Mouse (Mus musculus) ZHBTc4 (cell line): ENCODE data around the gene Dpysl5.
"Not testable (repeated sequence)": the region's sequence is repeated elsewhere in the genome, so short reads cannot be mapped to it uniquely, and the experiment has no call there.

Source experiments
- DNase-seq: peaks from one replicate; pipeline ENCODE4 v3.0.0-alpha.2; 2011; ENCODE audit warnings: low read depth, low spot score

The Dpysl5 gene

DNA sequence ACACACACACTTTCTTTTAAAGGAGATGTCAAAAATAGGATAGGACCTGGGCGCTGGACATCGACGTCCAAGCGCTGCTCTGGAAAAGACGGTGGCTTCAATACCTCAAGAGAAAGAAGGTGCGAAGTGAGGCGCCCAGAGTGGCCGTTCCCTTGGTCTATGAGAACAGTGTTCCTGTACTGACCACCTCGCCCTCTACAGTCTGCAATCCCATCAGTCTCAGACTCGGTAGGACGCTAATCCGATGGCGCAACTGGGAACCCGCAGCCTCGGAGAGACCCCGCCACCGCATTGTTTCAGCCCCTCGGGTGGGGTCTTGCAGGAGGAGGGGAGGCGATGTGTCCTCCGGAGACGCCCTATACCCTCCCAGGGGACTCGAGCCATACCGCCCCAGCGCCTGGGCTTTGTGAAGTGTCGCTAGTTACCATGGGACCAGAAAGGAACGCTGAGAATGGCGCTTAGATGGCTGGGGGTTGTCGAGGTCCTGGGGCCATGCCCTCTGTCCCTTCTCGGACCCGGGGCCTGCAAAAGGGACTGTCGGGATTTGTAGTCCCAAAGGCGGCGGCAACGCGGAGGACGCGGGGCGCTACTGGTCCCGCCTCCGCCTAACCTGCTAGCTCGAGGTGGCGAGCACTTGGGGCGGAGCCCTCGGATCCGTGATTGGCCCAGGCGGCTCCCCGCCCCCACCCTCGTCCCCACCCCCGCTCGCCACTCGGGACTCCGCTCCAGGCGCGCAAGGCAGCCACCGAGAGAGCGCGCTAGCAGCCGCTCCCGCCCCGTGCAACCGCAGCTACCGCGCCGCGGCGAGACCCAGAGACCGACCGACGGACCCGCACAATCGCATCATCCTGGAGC, at the start of gene Dpysl5:
Gene Dpysl5 (plus strand): TSS at position 418 of the 855 bp plus-strand sequence.
- peak; percentile 95 for DNase-seq

GRCm38 (mm10) chr5:30665360-30665759, 46.0 kb upstream of the Dpysl5 start:
- no peak for DNase-seq

DNA sequence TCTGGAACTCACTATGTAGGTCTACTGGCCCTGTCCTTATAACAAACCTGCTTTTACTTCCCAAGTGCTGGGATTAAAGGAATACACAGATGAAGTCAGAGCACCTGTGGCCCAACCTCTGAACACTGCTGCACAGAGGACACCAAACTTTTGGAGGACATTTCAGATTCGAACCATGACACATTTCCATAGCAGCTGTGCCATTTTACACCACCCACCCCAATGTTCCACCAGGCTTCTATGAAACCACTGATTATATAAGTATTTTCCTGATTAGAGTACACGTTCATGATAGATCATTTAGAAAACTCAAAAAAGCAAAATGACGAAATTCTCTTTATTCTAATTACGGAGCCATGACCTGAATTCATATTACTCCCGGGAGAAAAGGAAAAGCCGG, 45.4 kb upstream of the Dpysl5 start:
- DNase-seq = no peak

- peak; percentile 97 for DNase-seq
Observed at GRCm38 (mm10) chr5:30666391-30667195, 44.8 kb upstream of the Dpysl5 start, which contains the start of gene Cenpa. Cenpa (plus strand) TSS chr5:30666777.

GRCm38 (mm10) chr5:30667215-30667614, 44.1 kb upstream of the Dpysl5 start:
- DNase-seq = no peak

DNA sequence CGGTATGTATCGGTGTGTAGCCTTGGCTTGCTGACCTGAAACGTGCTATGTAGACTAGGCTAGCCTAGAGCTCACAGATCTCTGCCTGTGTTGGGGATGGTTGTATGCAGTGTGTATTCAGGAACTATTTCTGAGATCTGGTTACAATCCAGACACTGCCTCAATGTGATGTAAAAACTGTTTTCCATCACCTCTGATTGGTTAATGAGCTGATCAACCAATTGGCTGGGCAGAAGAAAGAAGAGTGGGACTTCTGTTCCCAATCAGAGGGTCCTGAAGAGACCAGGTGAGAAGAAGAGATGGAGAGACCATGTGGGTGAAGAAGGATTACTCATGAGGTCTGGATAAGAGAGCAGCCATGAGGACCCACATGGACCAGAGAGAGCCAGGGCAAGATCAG, 43.7 kb upstream of the Dpysl5 start:
- DNase-seq = no peak

DNA sequence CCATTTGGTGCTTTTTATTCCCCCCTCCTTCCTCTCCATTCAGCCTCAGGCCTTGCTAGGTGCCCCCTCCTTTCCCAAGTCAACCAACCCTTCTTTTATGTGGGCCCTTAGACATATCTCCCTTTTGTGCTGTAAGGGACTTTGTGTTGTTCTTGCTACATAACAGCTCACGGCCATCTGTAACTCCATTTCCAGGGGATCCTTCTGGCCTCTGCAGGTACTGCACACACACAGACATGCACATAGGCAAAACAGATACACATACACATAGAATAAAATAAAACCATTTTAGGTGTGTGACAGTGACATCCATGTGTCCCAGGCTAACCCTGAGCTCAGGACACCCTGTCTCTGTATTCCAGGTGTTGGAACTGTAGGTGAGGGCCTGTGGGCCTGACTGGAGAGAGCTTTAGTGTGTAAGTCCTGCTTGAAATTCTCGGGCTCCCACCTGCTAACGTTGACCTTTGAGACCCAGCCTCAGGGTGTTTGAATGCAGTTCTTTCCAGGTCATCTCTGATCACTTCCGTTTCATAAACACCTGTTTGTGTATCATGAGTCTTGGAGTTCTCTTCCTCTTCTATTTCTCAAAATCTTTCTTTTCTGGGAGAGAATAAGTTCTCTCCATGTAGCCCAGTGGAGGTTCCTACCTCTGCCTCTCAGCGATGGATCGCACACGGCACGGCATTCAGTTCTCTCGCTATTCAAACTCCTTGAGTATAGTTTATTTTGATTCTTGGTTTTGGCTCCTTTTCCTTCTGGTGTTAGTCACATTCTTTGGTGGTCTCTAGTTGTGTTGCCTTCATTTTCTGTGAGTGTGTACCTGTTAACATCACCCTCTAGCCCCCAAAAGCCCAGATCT, 42.5 kb upstream of the Dpysl5 start:
- peak; percentile 54 for DNase-seq

- DNase-seq = no peak
Observed at GRCm38 (mm10) chr5:30669496-30669830, 41.9 kb upstream of the Dpysl5 start.

GRCm38 (mm10) chr5:30670091-30670490, 41.3 kb upstream of the Dpysl5 start:
- no peak for DNase-seq

- DNase-seq = no peak
Observed at GRCm38 (mm10) chr5:30674001-30674400, 37.4 kb upstream of the Dpysl5 start.

DNA sequence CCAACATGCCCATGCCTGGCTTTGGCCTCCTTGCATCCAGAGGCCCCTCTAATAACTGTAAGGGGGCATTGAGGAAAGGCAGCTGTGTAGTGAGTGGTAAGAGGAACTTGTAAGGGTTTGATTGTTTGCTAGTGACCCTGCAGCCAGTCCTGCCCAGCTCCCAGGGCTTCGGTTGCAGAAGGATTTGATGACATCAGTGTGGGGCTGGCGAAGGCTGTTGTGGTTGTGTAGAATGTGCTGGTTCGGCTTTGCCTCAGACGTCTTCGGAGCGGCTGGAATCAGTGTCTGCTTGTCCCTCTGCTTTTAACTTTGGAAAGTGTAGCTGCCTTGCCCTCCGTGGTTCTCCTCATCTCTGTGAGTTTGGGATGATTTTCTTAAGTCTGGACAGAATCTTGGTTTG, 34.6 kb upstream of the Dpysl5 start:
- no peak for DNase-seq

- not testable (repeated sequence) for DNase-seq
Observed at GRCm38 (mm10) chr5:30678069-30678468, 33.3 kb upstream of the Dpysl5 start.

- DNase-seq = peak; percentile 50
Observed at GRCm38 (mm10) chr5:30678722-30679296, 32.6 kb upstream of the Dpysl5 start.

- DNase-seq = no peak
Observed at GRCm38 (mm10) chr5:30679593-30679992, 31.8 kb upstream of the Dpysl5 start.

DNA sequence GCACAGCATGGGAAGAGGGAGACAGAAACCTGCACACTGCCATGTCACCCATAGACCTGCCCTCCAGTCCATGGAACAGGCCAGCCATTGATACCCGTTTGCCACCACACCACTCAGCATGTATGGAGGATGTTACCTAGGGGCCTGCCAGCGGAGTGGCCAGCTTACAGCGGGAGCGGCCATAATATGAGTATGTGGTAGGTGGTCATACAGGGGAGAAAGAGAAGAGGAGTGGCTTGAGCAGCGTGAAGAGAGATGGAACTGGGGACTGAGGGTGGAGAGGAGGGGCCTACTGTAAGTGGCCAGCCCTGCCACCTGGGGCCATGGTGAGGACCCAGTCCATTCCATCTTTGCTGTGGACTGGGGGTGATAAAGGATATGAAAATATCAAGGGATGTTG, 29.4 kb upstream of the Dpysl5 start:
- DNase-seq = no peak

GRCm38 (mm10) chr5:30682967-30683600, 28.3 kb upstream of the Dpysl5 start:
- DNase-seq = no peak

- no peak for DNase-seq
Observed at GRCm38 (mm10) chr5:30683993-30684392, 27.4 kb upstream of the Dpysl5 start.

- peak; percentile 47 for DNase-seq
Observed at GRCm38 (mm10) chr5:30686781-30687180, 24.6 kb upstream of the Dpysl5 start.

- no peak for DNase-seq
Observed at GRCm38 (mm10) chr5:30700361-30701000, 10.9 kb upstream of the Dpysl5 start.

DNA sequence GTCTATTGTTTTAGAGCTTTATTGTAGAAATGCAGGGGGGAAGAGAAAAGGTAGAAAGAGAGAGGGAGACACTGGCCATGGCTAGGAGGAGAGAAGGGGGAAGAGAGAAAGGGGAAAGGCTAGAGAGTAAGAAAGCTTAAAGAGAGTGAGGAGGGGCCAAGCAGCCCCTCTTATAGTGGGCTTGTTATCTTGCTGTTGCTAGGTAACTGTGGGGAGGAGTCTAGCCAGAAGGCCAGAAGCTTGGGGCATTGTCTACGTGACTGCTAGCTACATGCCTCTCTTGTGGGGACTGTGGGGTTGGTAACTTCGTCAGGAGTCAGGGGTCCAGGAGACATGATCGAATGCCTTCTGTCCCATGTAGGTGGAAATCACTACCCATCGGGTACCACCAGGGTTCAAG, 10.0 kb upstream of the Dpysl5 start:
- DNase-seq = not testable (repeated sequence)
